Mouse (Mus musculus) forebrain, embryonic 14.5 days (tissue): ENCODE results near the gene Iqschfp. TPM values are rescaled to one million over a fixed set of nuclear protein-coding genes. Genes with fewer than 3 reads are reported as not detected.

Experiments used
- ATAC-seq: fragments of 200-750 bp; cut with Nextera tagmentation; 2 replicates; pipeline ENCODE4 v1.8.0; 2017; ENCODE audit warnings: mild to moderate bottlenecking, moderate library complexity
- DNase-seq: peaks from one replicate; pipeline ENCODE4 v3.0.0-alpha.2; 2015; ENCODE audit warnings: low spot score
- H3K27ac ChIP-seq: fragments of 300-500 bp; sonication (generic); 2 replicates; pipeline ENCODE4 v1.5.1; 2014; ENCODE audit warnings: low read depth, mild to moderate bottlenecking, control low read depth, low read length, moderate library complexity
- H3K27me3 ChIP-seq: fragments of 300-500 bp; sonication (generic); replicated peaks from 2 replicates; pipeline ENCODE4 v1.6.1; 2014; ENCODE audit warnings: low read length, control low read depth, mixed read lengths; ENCODE audit not compliant: control insufficient read depth, insufficient read depth
- H3K36me3 ChIP-seq: fragments of 300-500 bp; sonication (generic); 2 replicates; pipeline ENCODE4 v1.6.1; 2014; ENCODE audit warnings: low read length, control low read depth; ENCODE audit not compliant: control insufficient read depth, insufficient read depth
- H3K4me1 ChIP-seq: fragments of 300-500 bp; sonication (generic); 2 replicates; pipeline ENCODE4 v1.6.1; 2014; ENCODE audit warnings: antibody characterized with exemption, low read length, control low read depth; ENCODE audit not compliant: control insufficient read depth, insufficient read depth
- H3K4me2 ChIP-seq: fragments of 300-500 bp; sonication (generic); 2 replicates; pipeline ENCODE4 v1.6.1; 2014; ENCODE audit warnings: mild to moderate bottlenecking, control low read depth, low read length
- H3K4me3 ChIP-seq: fragments of 300-500 bp; sonication (generic); 2 replicates; pipeline ENCODE4 v1.5.1; 2014; ENCODE audit warnings: low read depth, low read length, control low read depth
- H3K9ac ChIP-seq: fragments of 300-500 bp; sonication (generic); 2 replicates; pipeline ENCODE4 v1.6.1; 2014; ENCODE audit warnings: mild to moderate bottlenecking, low read length, control low read depth, moderate library complexity
- H3K9me3 ChIP-seq: fragments of 300-500 bp; sonication (generic); replicated peaks from 2 replicates; pipeline ENCODE4 v1.6.1; 2016; ENCODE audit warnings: low read length, control low read depth, mixed read lengths; ENCODE audit not compliant: control insufficient read depth
- WGBS: fragments of 180-500 bp; shearing (Covaris S2); extraction: QIAGEN DNeasy Blood & Tissue Kit; methylation state at CpG from one replicate; pipeline ENCODE4 v1.1.7; 2014; 5-methylcytosine and 5-hydroxymethylcytosine counted together
- polyA plus RNA-seq: library from polyadenylated mRNA; unstranded; fragments of >200 nt; fragmentation: Nextera tagmentation; extraction: Ambion mirVana; gene quantifications from 2 replicates; pipeline ENCODE4 v1.2.1, GENCODE M21; 2014

The Iqschfp gene
- polyA plus RNA-seq, 1 experiment from 2014 or later: 2.8 TPM

DNA sequence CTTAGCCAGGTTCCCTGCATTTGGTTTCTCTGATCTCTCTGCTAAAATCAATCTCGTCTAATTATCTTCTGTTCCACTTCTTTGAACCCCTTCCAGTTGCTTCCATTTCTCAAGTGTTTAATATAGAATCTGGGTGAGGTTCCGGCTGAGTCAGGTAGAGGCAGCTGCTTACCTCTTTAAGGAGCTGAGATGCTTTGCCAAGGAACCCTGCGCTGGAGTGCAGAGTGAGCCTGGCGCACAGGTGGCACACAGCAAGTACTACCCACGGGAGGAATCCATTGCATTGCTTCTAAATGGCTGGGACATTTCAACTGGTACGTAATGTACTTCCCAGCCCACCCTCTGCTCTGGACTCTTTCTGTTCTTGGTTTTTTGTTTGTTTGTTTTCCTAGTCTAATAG lies 587.2 kb downstream of the Iqschfp start:
- no peaks in the 10 kb centered on the region for H3K9me3 ChIP-seq
- DNase-seq (no peak), ATAC-seq (no peak)
- no peak overlapping the region for H3K9ac ChIP-seq
- no peak overlapping the region for H3K4me3 ChIP-seq
- no peak overlapping the region for H3K27ac ChIP-seq
- no peaks in the 10 kb centered on the region for H3K4me1 ChIP-seq
- no peak overlapping the region for H3K4me2 ChIP-seq
- no peaks in the 10 kb centered on the region for H3K27me3 ChIP-seq
- 89% methylated on average over 6 of the region's 6 CpGs for WGBS
- no peaks in the 10 kb centered on the region for H3K36me3 ChIP-seq

- H3K27ac ChIP-seq: no peak overlapping the region
- no peak overlapping the region for H3K9ac ChIP-seq
- no peak overlapping the region for H3K4me3 ChIP-seq
- WGBS: 94% methylated on average over 3 of the region's 3 CpGs
- ATAC-seq (no peak), DNase-seq (no peak)
- no peaks in the 10 kb centered on the region for H3K27me3 ChIP-seq
- H3K4me2 ChIP-seq: no peak overlapping the region
- H3K36me3 ChIP-seq: no peaks in the 10 kb centered on the region
- H3K4me1 ChIP-seq: no peaks in the 10 kb centered on the region
- no peaks in the 10 kb centered on the region for H3K9me3 ChIP-seq
Observed at GRCm38 (mm10) chr3:68483517-68483916, 591.5 kb downstream of the Iqschfp start.

- H3K36me3 ChIP-seq: no peaks in the 10 kb centered on the region
- ATAC-seq: no peak
- no peaks in the 10 kb centered on the region for H3K4me1 ChIP-seq
- H3K27ac ChIP-seq: no peak overlapping the region
- no peaks in the 10 kb centered on the region for H3K9me3 ChIP-seq
- no peak overlapping the region for H3K4me3 ChIP-seq
- DNase-seq: no peak
- 91% methylated on average over 9 of the region's 9 CpGs for WGBS
- H3K27me3 ChIP-seq: no peaks in the 10 kb centered on the region
- H3K9ac ChIP-seq: no peak overlapping the region
- no peak overlapping the region for H3K4me2 ChIP-seq
Observed at GRCm38 (mm10) chr3:68484021-68484420, 592.0 kb downstream of the Iqschfp start.

DNA sequence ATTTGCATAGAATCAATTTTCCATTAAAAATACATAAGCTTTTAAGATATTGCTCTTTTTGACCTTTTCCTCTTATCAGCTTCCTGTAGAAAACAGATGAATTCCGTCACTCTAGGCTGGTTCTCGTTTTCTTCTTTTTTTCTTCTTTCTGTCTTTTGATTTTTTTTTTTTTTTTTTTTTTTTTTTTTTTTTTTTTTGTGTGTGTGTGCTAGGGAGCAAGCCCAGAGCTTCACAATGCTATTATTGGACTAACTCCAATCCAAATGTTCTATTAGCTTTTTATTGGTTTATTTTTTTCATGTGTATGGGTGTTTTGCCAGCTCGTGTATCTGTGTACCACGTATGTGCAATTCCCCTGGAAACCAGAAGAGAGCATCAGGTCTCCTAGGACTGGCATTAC lies 592.5 kb downstream of the Iqschfp start:
- H3K4me1 ChIP-seq: no peaks in the 10 kb centered on the region
- DNase-seq: no peak
- ATAC-seq: no peak
- no peak overlapping the region for H3K4me2 ChIP-seq
- whole genome bisulfite sequencing: 81% methylated on average over 4 of the region's 4 CpGs
- H3K4me3 ChIP-seq: no peak overlapping the region
- no peak overlapping the region for H3K9ac ChIP-seq
- no peaks in the 10 kb centered on the region for H3K36me3 ChIP-seq
- H3K27me3 ChIP-seq: no peaks in the 10 kb centered on the region
- no peak overlapping the region for H3K27ac ChIP-seq
- H3K9me3 ChIP-seq: no peaks in the 10 kb centered on the region

GRCm38 (mm10) chr3:68487621-68488020 lies 595.6 kb downstream of the Iqschfp start:
- H3K36me3 ChIP-seq: no peaks in the 10 kb centered on the region
- no peak overlapping the region for H3K9ac ChIP-seq
- no peak overlapping the region for H3K4me2 ChIP-seq
- H3K4me3 ChIP-seq: no peak overlapping the region
- DNase-seq (no peak), ATAC-seq (no peak)
- 71% methylated on average over 1 of the region's 1 CpGs for WGBS
- H3K27me3 ChIP-seq: no peaks in the 10 kb centered on the region
- no peaks in the 10 kb centered on the region for H3K9me3 ChIP-seq
- no peaks in the 10 kb centered on the region for H3K4me1 ChIP-seq
- no peak overlapping the region for H3K27ac ChIP-seq

GRCm38 (mm10) chr3:68488316-68488715 lies 596.3 kb downstream of the Iqschfp start:
- H3K4me3 ChIP-seq: no peak overlapping the region
- WGBS: 90% methylated on average over 5 of the region's 5 CpGs
- ATAC-seq: no peak

DNA sequence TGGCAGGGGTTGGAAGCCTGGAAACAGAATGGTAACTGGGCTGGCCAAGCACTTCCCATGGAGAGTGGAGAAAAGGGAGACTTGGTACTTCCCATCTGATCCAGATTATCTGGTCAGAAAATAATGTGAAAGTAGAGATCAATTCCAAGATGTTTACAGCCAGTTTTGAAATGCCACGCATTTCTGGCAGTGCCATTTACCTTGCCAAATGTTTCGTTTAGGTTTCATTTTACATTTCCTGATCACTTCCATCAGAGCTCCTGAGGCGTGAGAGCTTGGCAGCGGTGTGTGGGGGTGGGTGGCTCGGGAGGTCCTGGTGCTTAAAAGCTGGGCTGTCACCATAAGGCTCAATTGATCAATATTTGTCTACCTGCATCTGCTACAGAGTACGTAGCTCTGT lies 599.5 kb downstream of the Iqschfp start:
- DNase-seq: no peak
- no peak overlapping the region for H3K27ac ChIP-seq
- ATAC-seq: no peak
- no peak overlapping the region for H3K4me3 ChIP-seq
- H3K4me2 ChIP-seq: no peak overlapping the region
- no peaks in the 10 kb centered on the region for H3K9me3 ChIP-seq
- H3K9ac ChIP-seq: no peak overlapping the region
- no peaks in the 10 kb centered on the region for H3K36me3 ChIP-seq
- H3K4me1 ChIP-seq: peaks cover 8% of the 10 kb centered on the region; the same call in 1 of the 2 replicates
- H3K27me3 ChIP-seq: no peaks in the 10 kb centered on the region
- 70% methylated on average over 6 of the region's 6 CpGs for WGBS

More at GRCm38 (mm10) chr3:68488316-68488715, 596.3 kb downstream of the Iqschfp start:
- H3K36me3 ChIP-seq: no peaks in the 10 kb centered on the region
- H3K9me3 ChIP-seq: no peaks in the 10 kb centered on the region
- no peak for DNase-seq
- no peaks in the 10 kb centered on the region for H3K27me3 ChIP-seq
- H3K27ac ChIP-seq: no peak overlapping the region
- no peak overlapping the region for H3K4me2 ChIP-seq
- H3K9ac ChIP-seq: no peak overlapping the region
- H3K4me1 ChIP-seq: 0 out of 2 replicates have a peak, but pooled peaks cover 3% of the 10 kb centered on the region

DNA sequence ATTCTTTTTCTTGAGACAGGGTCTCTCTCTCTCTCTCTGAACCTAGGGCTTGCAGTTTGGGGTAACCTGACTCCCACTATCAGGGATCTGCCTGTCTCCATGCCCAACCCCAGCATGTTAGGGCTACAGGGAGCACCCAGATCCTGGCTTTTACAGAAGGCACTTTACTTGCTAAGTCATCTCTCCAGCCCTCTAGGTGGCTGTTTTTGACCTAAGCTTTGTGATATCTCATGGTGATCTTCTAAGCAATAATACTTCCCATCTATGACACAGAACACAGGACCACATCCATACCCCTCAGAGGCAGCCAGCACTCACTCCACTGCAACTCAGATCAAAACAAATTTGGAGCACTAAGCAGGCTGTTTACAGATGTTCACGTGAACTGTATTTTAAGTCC lies 600.0 kb downstream of the Iqschfp start:
- no peak overlapping the region for H3K27ac ChIP-seq

GRCm38 (mm10) chr3:68492513-68492912 lies 600.5 kb downstream of the Iqschfp start:
- no peak for DNase-seq
- no peaks in the 10 kb centered on the region for H3K9me3 ChIP-seq
- no peak for ATAC-seq
- no peaks in the 10 kb centered on the region for H3K36me3 ChIP-seq
- no peak overlapping the region for H3K4me2 ChIP-seq
- peaks cover 9% of the 10 kb centered on the region; the same call in 1 of the 2 replicates for H3K4me1 ChIP-seq
- H3K27ac ChIP-seq: no peak overlapping the region
- no peak overlapping the region for H3K4me3 ChIP-seq
- 29% methylated on average over 3 of the region's 3 CpGs for WGBS
- no peak overlapping the region for H3K9ac ChIP-seq
- no peaks in the 10 kb centered on the region for H3K27me3 ChIP-seq

More for the DNA sequence above, 600.0 kb downstream of the Iqschfp start:
- Histone ChIP-seq H3K9ac (no peak overlapping the region), H3K9me3 (no peaks in the 10 kb centered on the region), H3K4me2 (no peak overlapping the region), H3K27me3 (no peaks in the 10 kb centered on the region), H3K36me3 (no peaks in the 10 kb centered on the region), H3K4me1 (peaks cover 9% of the 10 kb centered on the region; the same call in 1 of the 2 replicates), H3K4me3 (no peak overlapping the region)
- 76% methylated on average over 1 of the region's 1 CpGs for WGBS
- no peak for ATAC-seq
- DNase-seq: no peak
